In genomic region chr3:105704031-105705008, GRCm38 (mm10) we compare ENCODE assay signal across 8 mouse cellular contexts. TPM values are rescaled to one million over a fixed set of nuclear protein-coding genes. Genes with fewer than 3 reads are reported as not detected.
DNase-seq lines count a peak whose midpoint lies in the region; ATAC-seq and TF ChIP-seq lines count a peak whose summit lies in the region.

TSS of gene Inka2 (plus strand) at chr3:105704599.

- 0 out of 2 replicates have a peak, but pooled peaks cover 3% of the 10 kb centered on the region for H3K36me3 ChIP-seq in E14TG2a.4 (ENCODE audit: insufficient read depth, low read length)
- no peaks in the 10 kb centered on the region for H3K36me3 ChIP-seq in heart, embryonic 15.5 days
- H3K36me3 ChIP-seq in liver, embryonic 16.5 days (ENCODE audit: control insufficient read depth, insufficient read depth), result no peaks in the 10 kb centered on the region
- H3K36me3 ChIP-seq in neural tube, embryonic 13.5 days, result no peaks in the 10 kb centered on the region

- H3K9ac ChIP-seq in heart, embryonic 15.5 days, result peak within 1 kb of the TSS; percentile 63
- H3K9ac ChIP-seq in liver, embryonic 16.5 days (ENCODE audit: low read depth, low read length), result peak within 1 kb of the TSS; percentile 58
- H3K9ac ChIP-seq in neural tube, embryonic 13.5 days, result peak within 1 kb of the TSS; percentile 74

- TF ChIP-seq CTCF in E14TG2a.4 (conservative IDR thresholded peaks at IDR 0.05; ENCODE audit: low read length), result no peak

- peak within 1 kb of the TSS; percentile 80 for H3K27ac ChIP-seq in heart, embryonic 15.5 days
- 0 out of 2 replicates have a peak within 1 kb of the TSS, but pooled peaks have one; percentile 31 for H3K27ac ChIP-seq in liver, embryonic 16.5 days (ENCODE audit: low read length)
- peak within 1 kb of the TSS; percentile 71 for H3K27ac ChIP-seq in neural tube, embryonic 13.5 days (replicated peaks)

- ATAC-seq in heart, embryonic 15.5 days (replicated peaks; ENCODE audit: insufficient number of reproducible peaks, insufficient read depth, low FRiP score, low read depth), result peak; percentile 93
- ATAC-seq in liver, embryonic 16.5 days (ENCODE audit: low read depth), result peak; percentile 94
- peak; percentile 96 for ATAC-seq in neural tube, embryonic 13.5 days (ENCODE audit: low read depth)

- peak; percentile 71 for DNase-seq in c-Kit-negative CD71-positive TER-119-positive erythroid progenitor cells, embryonic 14.5 days (ENCODE audit: low read depth, low spot score)
- peak; percentile 71 for DNase-seq in fibroblast of lung, adult 2 months (ENCODE audit: low read depth)
- DNase-seq in kidney, postnatal 14 days, result peak; percentile 86
- DNase-seq in telencephalon, adult 2 months (ENCODE audit: low read depth, low spot score), result peak; percentile 84

- no peaks in the 10 kb centered on the region for H3K9me3 ChIP-seq in E14TG2a.4 (ENCODE audit: low read length)
- no peaks in the 10 kb centered on the region for H3K9me3 ChIP-seq in heart, embryonic 15.5 days (replicated peaks)
- H3K9me3 ChIP-seq in liver, embryonic 16.5 days (replicated peaks; ENCODE audit: control insufficient read depth, low read length), result no peaks in the 10 kb centered on the region
- H3K9me3 ChIP-seq in neural tube, embryonic 13.5 days, result no peaks in the 10 kb centered on the region

- peak within 1 kb of the TSS; percentile 90 for H3K4me2 ChIP-seq in heart, embryonic 15.5 days
- H3K4me2 ChIP-seq in liver, embryonic 16.5 days (ENCODE audit: low read depth, low read length), result peak within 1 kb of the TSS; percentile 97
- peak within 1 kb of the TSS; percentile 91 for H3K4me2 ChIP-seq in neural tube, embryonic 13.5 days

- 6% methylated on average over 38 of the region's 43 CpGs for WGBS in heart, embryonic 15.5 days
- WGBS in liver, embryonic 16.5 days (ENCODE audit: insufficient replicate concordance), result 6% methylated on average over 39 of the region's 43 CpGs
- 2% methylated on average over 39 of the region's 43 CpGs for WGBS in neural tube, embryonic 13.5 days

- H3K4me1 ChIP-seq in E14TG2a.4 (replicated peaks; ENCODE audit: low read depth, low read length), result peaks cover 21% of the 10 kb centered on the region
- H3K4me1 ChIP-seq in heart, embryonic 15.5 days (replicated peaks), result peaks cover 64% of the 10 kb centered on the region
- peaks cover 46% of the 10 kb centered on the region for H3K4me1 ChIP-seq in liver, embryonic 16.5 days (ENCODE audit: control insufficient read depth, low read depth, low read length)
- peaks cover 44% of the 10 kb centered on the region for H3K4me1 ChIP-seq in neural tube, embryonic 13.5 days (replicated peaks)

- H3K27me3 ChIP-seq in E14TG2a.4 (ENCODE audit: insufficient read depth, low read length), result peaks cover 74% of the 10 kb centered on the region
- H3K27me3 ChIP-seq in heart, embryonic 15.5 days, result peaks cover 2% of the 10 kb centered on the region; the same call in 1 of the 2 replicates
- peaks cover 18% of the 10 kb centered on the region for H3K27me3 ChIP-seq in liver, embryonic 16.5 days (ENCODE audit: control insufficient read depth, insufficient read depth, low read depth, low read length)
- H3K27me3 ChIP-seq in neural tube, embryonic 13.5 days, result peaks cover 50% of the 10 kb centered on the region

- peak within 1 kb of the TSS; percentile 86 for H3K4me3 ChIP-seq in E14TG2a.4 (replicated peaks; ENCODE audit: low read length)
- H3K4me3 ChIP-seq in heart, embryonic 15.5 days, result peak within 1 kb of the TSS; percentile 63
- H3K4me3 ChIP-seq in liver, embryonic 16.5 days (ENCODE audit: low read depth, low read length), result peak within 1 kb of the TSS; percentile 63
- peak within 1 kb of the TSS; percentile 52 for H3K4me3 ChIP-seq in neural tube, embryonic 13.5 days

RNA-seq across cellular contexts. Expression of gene Inka2, which starts in this region (rescaled TPM):
- polyA plus RNA-seq in heart, embryonic 15.5 days (2015; fragmentation: Nextera tagmentation; extraction: Ambion mirVana), result 2.7 and 2.8 TPM in 2 replicates
- 0.11 and 0.28 TPM in 2 replicates for polyA plus RNA-seq in liver, embryonic 16.5 days (2015; fragmentation: Nextera tagmentation; extraction: Ambion mirVana)
- polyA plus RNA-seq in neural tube, embryonic 13.5 days (2015; fragmentation: Nextera tagmentation; extraction: Ambion mirVana), result 4.0 and 4.8 TPM in 2 replicates

Comparison
In these comparisons a context has a peak if more than half of its experiments do, and no peak if none do; other contexts are left out.
1. Peak in every context shown above with its lines: DNase-seq, ATAC-seq, H3K4me3 ChIP-seq and H3K27ac ChIP-seq.
2. Peak in ATAC-seq, H3K4me3 ChIP-seq, H3K27ac ChIP-seq, H3K9ac ChIP-seq and H3K4me2 ChIP-seq in liver, embryonic 16.5 days; RNA of the gene not detected or under 1 TPM.